Mouse (Mus musculus): ENCODE data around the gene Fjx1. TPM values are rescaled to one million over a fixed set of nuclear protein-coding genes. Genes with fewer than 3 reads are reported as not detected.

Gene Fjx1
- total RNA-seq, 1 experiment, result 17.3 TPM

- Histone ChIP-seq H3K36me3 (ENCODE audit: control insufficient read depth, insufficient read depth, low read length, poor library complexity, severe bottlenecking) (no peaks in the 10 kb centered on the region), H3K4me1 (ENCODE audit: control insufficient read depth in 2 of 2, insufficient read depth in 2 of 2, low read length in 2 of 2, poor library complexity in 1 of 2) (no peaks in the 10 kb centered on the region), H3K4me3 (ENCODE audit: insufficient read depth in 1 of 2, low read depth in 1 of 2, low read length in 2 of 2, poor library complexity in 1 of 2, severe bottlenecking in 1 of 2) (no peak overlapping the region), H3K9me3 (ENCODE audit: control insufficient read depth, insufficient read depth, low read depth, low read length) (no peaks in the 10 kb centered on the region), H3K27ac (ENCODE audit: insufficient read depth, low read depth, low read length, poor library complexity, severe bottlenecking) (no peak overlapping the region), H3K9ac (ENCODE audit: insufficient read depth, low read depth, low read length, poor library complexity, severe bottlenecking) (no peak overlapping the region)
- no peak for TF ChIP-seq HCFC1 (IDR thresholded peaks at IDR 0.05; ENCODE audit: borderline replicate concordance, insufficient read depth, low read length)
- TF ChIP-seq ZNF384 (IDR thresholded peaks at IDR 0.05; ENCODE audit: low read depth, low read length), result no peak
- TF ChIP-seq ZC3H11A (IDR thresholded peaks at IDR 0.05; ENCODE audit: borderline replicate concordance, low read depth, low read length), result no peak
- TF ChIP-seq MAFK (IDR thresholded peaks at IDR 0.05; ENCODE audit: insufficient read depth, low read depth, low read length), result no peak
- TF ChIP-seq CHD2 (IDR thresholded peaks at IDR 0.05; ENCODE audit: low read depth, low read length), result no peak
- in situ Hi-C loops (cut with MboI; ENCODE audit: low sequenced_read_pairs in 2 of 2, unreplicated experiment in 2 of 2), result no loop called here
- no peak for DNase-seq (ENCODE audit: low read depth, low spot score)
Measured at GRCm38 (mm10) chr2:102437357-102438030, 14.8 kb downstream of the Fjx1 start.

- Histone ChIP-seq H3K27ac (ENCODE audit: insufficient read depth, low read depth, low read length, poor library complexity, severe bottlenecking) (no peak overlapping the region), H3K36me3 (ENCODE audit: control insufficient read depth, insufficient read depth, low read length, poor library complexity, severe bottlenecking) (no peaks in the 10 kb centered on the region), H3K9me3 (ENCODE audit: control insufficient read depth, insufficient read depth, low read depth, low read length) (no peaks in the 10 kb centered on the region), H3K4me3 (ENCODE audit: insufficient read depth in 1 of 2, low read depth in 1 of 2, low read length in 2 of 2, poor library complexity in 1 of 2, severe bottlenecking in 1 of 2) (no peak overlapping the region), H3K4me1 (ENCODE audit: control insufficient read depth in 2 of 2, insufficient read depth in 2 of 2, low read length in 2 of 2, poor library complexity in 1 of 2) (no peaks in the 10 kb centered on the region), H3K9ac (ENCODE audit: insufficient read depth, low read depth, low read length, poor library complexity, severe bottlenecking) (no peak overlapping the region)
- TF ChIP-seq ZNF384 (IDR thresholded peaks at IDR 0.05; ENCODE audit: low read depth, low read length), result no peak
- TF ChIP-seq ZC3H11A (IDR thresholded peaks at IDR 0.05; ENCODE audit: borderline replicate concordance, low read depth, low read length), result no peak
- TF ChIP-seq MAFK (IDR thresholded peaks at IDR 0.05; ENCODE audit: insufficient read depth, low read depth, low read length), result no peak
- TF ChIP-seq HCFC1 (IDR thresholded peaks at IDR 0.05; ENCODE audit: borderline replicate concordance, insufficient read depth, low read length), result no peak
- no peak for TF ChIP-seq CHD2 (IDR thresholded peaks at IDR 0.05; ENCODE audit: low read depth, low read length)
- no peak for DNase-seq (ENCODE audit: low read depth, low spot score)
- in situ Hi-C loops (cut with MboI; ENCODE audit: low sequenced_read_pairs in 2 of 2, unreplicated experiment in 2 of 2), result no loop called here
Measured at GRCm38 (mm10) chr2:102433879-102434278, 18.4 kb downstream of the Fjx1 start.

GRCm38 (mm10) chr2:102431084-102431483 lies 21.2 kb downstream of the Fjx1 start:
- TF ChIP-seq ZC3H11A (IDR thresholded peaks at IDR 0.05; ENCODE audit: borderline replicate concordance, low read depth, low read length), result no peak
- TF ChIP-seq CHD2 (IDR thresholded peaks at IDR 0.05; ENCODE audit: low read depth, low read length), result no peak
- no peak for TF ChIP-seq ZNF384 (IDR thresholded peaks at IDR 0.05; ENCODE audit: low read depth, low read length)
- no peak for TF ChIP-seq MAFK (IDR thresholded peaks at IDR 0.05; ENCODE audit: insufficient read depth, low read depth, low read length)
- no peak for TF ChIP-seq HCFC1 (IDR thresholded peaks at IDR 0.05; ENCODE audit: borderline replicate concordance, insufficient read depth, low read length)
- DNase-seq (ENCODE audit: low read depth, low spot score), result no peak
- H3K27ac ChIP-seq (ENCODE audit: insufficient read depth, low read depth, low read length, poor library complexity, severe bottlenecking), result no peak overlapping the region
- H3K9ac ChIP-seq (ENCODE audit: insufficient read depth, low read depth, low read length, poor library complexity, severe bottlenecking), result no peak overlapping the region
- H3K36me3 ChIP-seq (ENCODE audit: control insufficient read depth, insufficient read depth, low read length, poor library complexity, severe bottlenecking), result no peaks in the 10 kb centered on the region
- H3K4me1 ChIP-seq (ENCODE audit: control insufficient read depth in 2 of 2, insufficient read depth in 2 of 2, low read length in 2 of 2, poor library complexity in 1 of 2), result no peaks in the 10 kb centered on the region
- no peaks in the 10 kb centered on the region for H3K9me3 ChIP-seq (ENCODE audit: control insufficient read depth, insufficient read depth, low read depth, low read length)
- in situ Hi-C loops (cut with MboI; ENCODE audit: low sequenced_read_pairs in 2 of 2, unreplicated experiment in 2 of 2), result no loop called here
- no peak overlapping the region for H3K4me3 ChIP-seq (ENCODE audit: insufficient read depth in 1 of 2, low read depth in 1 of 2, low read length in 2 of 2, poor library complexity in 1 of 2, severe bottlenecking in 1 of 2)

- Histone ChIP-seq H3K36me3 (ENCODE audit: control insufficient read depth, insufficient read depth, low read length, poor library complexity, severe bottlenecking) (no peaks in the 10 kb centered on the region), H3K4me1 (ENCODE audit: control insufficient read depth in 2 of 2, insufficient read depth in 2 of 2, low read length in 2 of 2, poor library complexity in 1 of 2) (no peaks in the 10 kb centered on the region), H3K4me3 (ENCODE audit: insufficient read depth in 1 of 2, low read depth in 1 of 2, low read length in 2 of 2, poor library complexity in 1 of 2, severe bottlenecking in 1 of 2) (no peak overlapping the region), H3K27ac (ENCODE audit: insufficient read depth, low read depth, low read length, poor library complexity, severe bottlenecking) (no peak overlapping the region), H3K9ac (ENCODE audit: insufficient read depth, low read depth, low read length, poor library complexity, severe bottlenecking) (no peak overlapping the region), H3K9me3 (ENCODE audit: control insufficient read depth, insufficient read depth, low read depth, low read length) (no peaks in the 10 kb centered on the region)
- no peak for TF ChIP-seq HCFC1 (IDR thresholded peaks at IDR 0.05; ENCODE audit: borderline replicate concordance, insufficient read depth, low read length)
- TF ChIP-seq ZC3H11A (IDR thresholded peaks at IDR 0.05; ENCODE audit: borderline replicate concordance, low read depth, low read length), result no peak
- TF ChIP-seq ZNF384 (IDR thresholded peaks at IDR 0.05; ENCODE audit: low read depth, low read length), result no peak
- no peak for TF ChIP-seq MAFK (IDR thresholded peaks at IDR 0.05; ENCODE audit: insufficient read depth, low read depth, low read length)
- no peak for TF ChIP-seq CHD2 (IDR thresholded peaks at IDR 0.05; ENCODE audit: low read depth, low read length)
- DNase-seq (ENCODE audit: low read depth, low spot score), result no peak
- in situ Hi-C loops (cut with MboI; ENCODE audit: low sequenced_read_pairs in 2 of 2, unreplicated experiment in 2 of 2), result no loop called here
Measured at GRCm38 (mm10) chr2:102427974-102428373, 24.3 kb downstream of the Fjx1 start.
